Mouse (Mus musculus) MEL (cell line): ENCODE measurements around the gene Fam160a1. TPM values are rescaled to one million over a fixed set of nuclear protein-coding genes. Genes with fewer than 3 reads are reported as not detected.

ENCODE experiments used
- DNase-seq: peaks from one replicate; pipeline ENCODE4 v3.0.0; 2011; ENCODE audit warnings: low read depth, low spot score
- H3K27ac ChIP-seq: 2 replicates; pipeline ENCODE4 v1.5.1; 2012; ENCODE audit warnings: low read depth, mild to moderate bottlenecking, control low read depth, low read length, moderate library complexity; ENCODE audit not compliant: control insufficient read depth
- H3K27me3 ChIP-seq, 2 experiments: fragments of 150-350 bp in 1 of 2; sonication (generic) in 1 of 2; 2 replicates each; pipeline ENCODE4 v1.6.1; 2012; ENCODE audit warnings: low read length in 2 of 2, mild to moderate bottlenecking in 2 of 2, improper control_type of control experiment in 1 of 2, moderate library complexity in 1 of 2; ENCODE audit not compliant: insufficient read depth in 2 of 2, control insufficient read depth in 1 of 2
- H3K36me3 ChIP-seq, 2 experiments: 2 replicates each; pipeline ENCODE4 v1.6.1; 2012 to 2014; ENCODE audit warnings: low read length in 2 of 2, improper control_type of control experiment in 1 of 2, inconsistent platforms in 1 of 2, mild to moderate bottlenecking in 1 of 2; ENCODE audit not compliant: insufficient read depth in 2 of 2, control insufficient read depth in 1 of 2
- H3K4me1 ChIP-seq, 2 experiments: fragments of 150-350 bp in 1 of 2; sonication (generic) in 1 of 2; 2 replicates each; pipeline ENCODE4 v1.6.1; 2012; ENCODE audit warnings: low read length in 2 of 2, improper control_type of control experiment in 1 of 2, mild to moderate bottlenecking in 1 of 2; ENCODE audit not compliant: insufficient read depth in 2 of 2, control insufficient read depth in 1 of 2
- H3K4me3 ChIP-seq, 2 experiments: fragments of 150-350 bp in 1 of 2; sonication (generic) in 1 of 2; 2 replicates each; pipeline ENCODE4 v1.5.1; 2012; ENCODE audit warnings: low read depth in 2 of 2, low read length in 2 of 2, mild to moderate bottlenecking in 2 of 2, moderate library complexity in 2 of 2, control low read depth in 1 of 2, improper control_type of control experiment in 1 of 2; ENCODE audit not compliant: control insufficient read depth in 1 of 2, insufficient read depth in 1 of 2
- H3K79me2 ChIP-seq: 2 replicates; pipeline ENCODE4 v1.6.1; 2012; ENCODE audit warnings: mild to moderate bottlenecking, low read length, moderate library complexity; ENCODE audit not compliant: control insufficient read depth, poor library complexity, insufficient read depth
- H3K9ac ChIP-seq: 2 replicates; pipeline ENCODE4 v1.6.1; 2012; ENCODE audit warnings: low read depth, mild to moderate bottlenecking, control low read depth, low read length, moderate library complexity; ENCODE audit not compliant: control insufficient read depth, poor library complexity, severe bottlenecking
- H3K9me3 ChIP-seq: fragments of 150-350 bp; sonication (generic); replicated peaks from 2 replicates; pipeline ENCODE4 v1.6.1; 2012; ENCODE audit warnings: mild to moderate bottlenecking, low read length, improper control_type of control experiment, moderate library complexity; ENCODE audit not compliant: insufficient read depth
- ELF1 ChIP-seq: IDR thresholded peaks from 2 replicates; pipeline ENCODE4 v1.6.1; 2014; ENCODE audit warnings: low read depth, mild to moderate bottlenecking, inconsistent platforms, low read length, improper control_type of control experiment, moderate library complexity
- ETS1 ChIP-seq: IDR thresholded peaks from 2 replicates; pipeline ENCODE4 v1.6.1; 2012; ENCODE audit warnings: low read depth, mild to moderate bottlenecking, inconsistent platforms, low read length, improper control_type of control experiment, moderate library complexity
- MAX ChIP-seq: IDR thresholded peaks from 2 replicates; pipeline ENCODE4 v1.6.1; 2011; ENCODE audit warnings: low read length, improper control_type of control experiment
- MYC ChIP-seq: IDR thresholded peaks from 2 replicates; pipeline ENCODE4 v1.6.1; 2011; ENCODE audit warnings: low read depth, mild to moderate bottlenecking, low read length, improper control_type of control experiment, moderate library complexity
- NELFE ChIP-seq: IDR thresholded peaks from 2 replicates; pipeline ENCODE4 v1.6.1; 2011; ENCODE audit warnings: low read depth, low read length, improper control_type of control experiment
- RAD21 ChIP-seq: IDR thresholded peaks from 2 replicates; pipeline ENCODE4 v1.6.1; 2011; ENCODE audit warnings: mild to moderate bottlenecking, low read depth, low read length, improper control_type of control experiment
- SIN3A ChIP-seq: IDR thresholded peaks from 2 replicates; pipeline ENCODE4 v1.6.1; 2012; ENCODE audit warnings: low read length, improper control_type of control experiment, inconsistent platforms
- SMC3 ChIP-seq: IDR thresholded peaks from 2 replicates; pipeline ENCODE4 v1.6.1; 2011; ENCODE audit warnings: low read depth, low read length, improper control_type of control experiment
- TAL1 ChIP-seq: IDR thresholded peaks from 2 replicates; pipeline ENCODE4 v1.6.1; 2012; ENCODE audit warnings: mild to moderate bottlenecking, inconsistent platforms, low read length, moderate library complexity, mixed read lengths
- UBTF ChIP-seq: IDR thresholded peaks from 2 replicates; pipeline ENCODE4 v1.6.1; 2012; ENCODE audit warnings: low read depth, mild to moderate bottlenecking, inconsistent platforms, low read length, improper control_type of control experiment, moderate library complexity, borderline replicate concordance; ENCODE audit not compliant: insufficient read depth
- USF1 ChIP-seq: IDR thresholded peaks from 2 replicates; pipeline ENCODE4 v1.6.1; 2014; ENCODE audit warnings: low read depth, mild to moderate bottlenecking, inconsistent platforms, low read length, improper control_type of control experiment, moderate library complexity
- USF2 ChIP-seq, 2 experiments: IDR thresholded peaks; 2 replicates each; pipeline ENCODE4 v1.6.1; 2011 to 2012; ENCODE audit warnings: improper control_type of control experiment in 2 of 2, low read length in 2 of 2, borderline replicate concordance in 1 of 2, inconsistent platforms in 1 of 2, low read depth in 1 of 2, mild to moderate bottlenecking in 1 of 2; ENCODE audit not compliant: insufficient read depth in 1 of 2
- ZC3H11A ChIP-seq: IDR thresholded peaks from 2 replicates; pipeline ENCODE4 v1.6.1; 2012; ENCODE audit warnings: low read depth, mild to moderate bottlenecking, inconsistent platforms, low read length, improper control_type of control experiment
- ZMIZ1 ChIP-seq: IDR thresholded peaks from 2 replicates; pipeline ENCODE4 v1.6.1; 2012; ENCODE audit warnings: low read depth, mild to moderate bottlenecking, inconsistent platforms, low read length, improper control_type of control experiment, moderate library complexity
- polyA plus RNA-seq, 2 experiments: library from polyadenylated mRNA; stranded (reverse) in 1 of 2; unstranded in 1 of 2; fragments of >175 nt in 1 of 2; fragments of >200 nt in 1 of 2; gene quantifications; 2 replicates each; pipeline versions ENCODE4 v1.2.1 to v1.2.4; 2012; ENCODE audit warnings: low replicate concordance in 2 of 2, low read depth in 1 of 2; ENCODE audit not compliant: insufficient read length in 2 of 2, insufficient read depth in 1 of 2, missing spikeins in 1 of 2
- total RNA-seq: library from RNA; depleted of rRNA; stranded (reverse); fragments of 300-350 nt; gene quantifications from 2 replicates; pipeline ENCODE4 v1.2.3, GENCODE M21; 2012

The Fam160a1 gene
- total and polyA plus RNA-seq, 3 experiments: not detected

DNA sequence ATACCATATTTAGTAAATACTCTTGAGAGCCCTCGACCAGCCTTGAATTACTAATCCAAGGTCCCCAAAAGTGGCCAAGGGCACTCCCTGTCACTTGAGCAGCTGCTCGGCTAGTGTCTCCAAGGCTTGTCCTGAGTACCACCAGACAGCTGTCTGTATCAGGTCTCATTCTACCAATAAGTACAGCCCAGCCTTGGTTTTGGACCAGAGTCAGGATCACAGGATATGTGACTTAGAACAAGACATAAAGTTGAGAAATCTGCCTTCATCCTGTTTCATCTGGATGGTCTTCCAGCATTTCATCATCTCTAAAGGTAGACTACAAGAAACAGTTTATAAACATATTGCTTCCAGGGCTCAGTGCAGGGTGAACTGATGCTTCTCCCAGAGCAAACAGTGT, 183.4 kb downstream of the Fam160a1 start:
- no peaks in the 10 kb centered on the region for H3K36me3 ChIP-seq
- H3K9me3 ChIP-seq: no peaks in the 10 kb centered on the region
- H3K4me1 ChIP-seq: no peaks in the 10 kb centered on the region
- H3K27ac ChIP-seq: no peak overlapping the region
- no peak overlapping the region for H3K9ac ChIP-seq
- H3K4me3 ChIP-seq: no peak overlapping the region
- no peak for TF ChIP-seq ELF1
- TF ChIP-seq SMC3: no peak
- TF ChIP-seq ETS1: no peak
- no peak for TF ChIP-seq USF2 (IDR thresholded peaks at IDR 0.05; ENCODE audit: borderline replicate concordance in 1 of 2, insufficient read depth in 1 of 2, low read depth in 1 of 2, low read length in 2 of 2)
- TF ChIP-seq USF1: no peak
- TF ChIP-seq SIN3A: no peak
- TF ChIP-seq RAD21: no peak
- no peak for TF ChIP-seq NELFE
- no peak for DNase-seq
- H3K79me2 ChIP-seq: no peaks in the 10 kb centered on the region
- no peaks in the 10 kb centered on the region for H3K27me3 ChIP-seq

DNA sequence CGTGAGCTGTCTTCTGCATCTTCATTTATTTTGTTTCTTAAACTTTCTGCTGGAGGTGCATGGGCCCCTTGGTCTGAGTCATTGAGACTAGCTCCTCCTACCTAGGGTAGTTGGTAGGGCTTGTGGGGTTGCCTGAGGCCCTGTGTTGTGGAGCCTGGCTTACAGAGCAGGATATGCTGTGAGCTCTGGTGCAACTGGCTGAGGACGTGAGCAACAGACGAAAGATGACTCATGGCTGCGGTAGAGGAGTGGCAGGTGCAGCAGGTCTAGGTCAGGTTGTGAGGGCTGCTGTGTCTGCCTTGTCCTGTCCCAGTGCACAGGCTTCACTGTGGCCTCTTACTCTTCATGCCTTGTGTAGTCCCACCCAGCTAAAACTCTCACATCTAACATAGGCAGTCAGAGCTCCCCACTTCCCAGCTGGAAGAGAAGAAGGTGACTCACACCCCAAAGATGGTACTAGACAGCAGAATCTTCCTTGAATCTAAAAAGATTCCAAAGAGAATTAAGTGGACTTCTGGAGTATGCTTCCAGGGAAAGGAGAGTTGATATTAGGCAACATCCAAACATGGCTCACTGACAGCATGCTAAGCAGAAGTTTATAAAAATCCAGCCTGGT, 187.1 kb downstream of the Fam160a1 start:
- H3K4me3 ChIP-seq: no peak overlapping the region
- H3K9me3 ChIP-seq: no peaks in the 10 kb centered on the region
- no peaks in the 10 kb centered on the region for H3K27me3 ChIP-seq
- no peaks in the 10 kb centered on the region for H3K79me2 ChIP-seq
- no peak overlapping the region for H3K9ac ChIP-seq
- H3K27ac ChIP-seq: no peak overlapping the region
- H3K4me1 ChIP-seq: no peaks in the 10 kb centered on the region
- no peak for DNase-seq
- no peaks in the 10 kb centered on the region for H3K36me3 ChIP-seq
- TF ChIP-seq USF2 (IDR thresholded peaks at IDR 0.05; ENCODE audit: borderline replicate concordance in 1 of 2, insufficient read depth in 1 of 2, low read depth in 1 of 2, low read length in 2 of 2) (no peak), MAX (no peak), UBTF (no peak), ZMIZ1 (no peak)

- H3K27ac ChIP-seq: no peak overlapping the region
- H3K27me3 ChIP-seq: no peaks in the 10 kb centered on the region
- no peaks in the 10 kb centered on the region for H3K79me2 ChIP-seq
- H3K4me1 ChIP-seq: no peaks in the 10 kb centered on the region
- no peaks in the 10 kb centered on the region for H3K9me3 ChIP-seq
- no peak overlapping the region for H3K4me3 ChIP-seq
- TF ChIP-seq ZMIZ1 (no peak), ZC3H11A (no peak), SIN3A (no peak), MYC (no peak), TAL1 (no peak)
- H3K36me3 ChIP-seq: no peaks in the 10 kb centered on the region
- DNase-seq: no peak
- H3K9ac ChIP-seq: no peak overlapping the region
Measured at GRCm38 (mm10) chr3:85619751-85620150, 197.3 kb downstream of the Fam160a1 start.
